Mouse (Mus musculus) urinary bladder, postnatal 4 days (tissue): ENCODE data around the gene Dars.
"Not testable (repeated sequence)": the region's sequence is repeated elsewhere in the genome, so short reads cannot be mapped to it uniquely, and the experiment has no call there.

Source experiments
- DNase-seq, 2 experiments: peaks; one replicate each; pipeline ENCODE4 v3.0.0; 2021 to 2022; ENCODE audit warnings: low spot score in 2 of 2

Dars gene

DNA sequence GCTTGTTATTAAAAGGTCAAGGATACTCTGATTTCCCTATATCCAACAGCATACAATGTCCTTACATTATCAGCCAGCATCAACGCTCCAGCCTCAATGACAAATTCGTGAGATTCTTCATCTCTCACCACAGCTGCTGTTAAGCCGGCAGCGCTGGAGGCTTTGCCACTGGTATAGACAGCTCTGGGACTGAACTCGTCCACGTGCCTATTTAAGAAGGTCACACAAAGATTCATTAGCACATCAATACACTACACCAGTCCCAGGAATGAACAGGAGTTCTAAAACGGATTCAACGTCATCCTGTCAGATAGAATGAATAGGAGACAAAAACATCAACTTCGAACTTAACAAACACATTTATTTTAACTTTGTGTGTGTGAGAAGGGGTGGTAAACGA, 72.9 kb downstream of the Dars start:
- DNase-seq = no peak

GRCm38 (mm10) chr1:128337708-128338320, 79.4 kb downstream of the Dars start:
- no peak for DNase-seq

GRCm38 (mm10) chr1:128330313-128330712, 86.9 kb downstream of the Dars start:
- no peak for DNase-seq

GRCm38 (mm10) chr1:128328218-128328617, 89.0 kb downstream of the Dars start, which contains the start of gene Lct:
Lct (minus strand) TSS chr1:128328318.
- no peak for DNase-seq

GRCm38 (mm10) chr1:128327165-128327564, 90.0 kb downstream of the Dars start:
- DNase-seq = no peak

DNA sequence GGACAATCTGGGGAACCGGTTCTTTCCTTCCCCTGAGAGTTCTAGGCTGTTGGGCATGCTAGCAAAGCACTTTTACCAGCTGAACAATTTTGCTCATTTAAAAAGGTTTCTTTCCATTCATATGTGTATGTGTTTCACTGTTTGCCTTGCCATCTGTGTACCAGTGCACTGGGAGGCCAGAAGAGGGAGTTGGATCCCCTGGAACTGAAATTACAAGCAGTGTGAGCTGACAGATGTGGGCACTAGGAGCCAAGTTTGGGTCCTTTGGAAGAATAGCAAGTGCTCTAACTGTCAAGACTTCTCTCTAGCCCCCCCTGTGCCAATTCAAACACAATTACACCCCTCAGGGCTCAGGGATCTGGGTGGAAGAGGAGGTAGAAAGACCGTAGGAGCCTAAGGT, 92.4 kb downstream of the Dars start:
- DNase-seq = no peak

DNA sequence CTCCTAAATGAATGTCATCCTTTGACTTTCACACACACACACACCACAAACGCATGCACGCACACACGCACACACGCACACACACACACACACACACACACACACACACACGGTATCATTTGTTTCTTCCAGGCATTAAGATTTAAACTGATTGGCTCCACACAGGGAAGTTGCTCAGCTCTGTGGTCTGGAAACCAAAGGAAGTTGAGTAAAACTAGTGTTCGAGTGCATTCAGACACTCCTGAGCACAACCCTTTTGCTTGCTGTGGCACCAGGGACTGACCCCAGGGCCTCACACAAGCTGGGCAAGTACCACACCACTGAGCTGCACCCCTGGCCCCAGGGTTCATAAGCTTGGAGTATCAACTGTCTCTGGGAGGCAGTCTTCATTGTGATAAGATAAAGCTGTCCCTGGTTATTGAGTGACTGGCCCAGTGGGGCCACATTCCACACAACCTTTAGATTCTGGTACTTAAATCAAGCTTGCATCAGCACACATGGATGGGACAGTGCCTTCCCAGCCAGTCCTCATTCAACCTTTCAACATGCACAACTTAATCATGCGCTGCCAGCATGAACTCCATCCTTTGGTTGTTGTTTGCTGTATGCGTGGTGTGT, 94.0 kb downstream of the Dars start:
- DNase-seq = no peak

GRCm38 (mm10) chr1:128319266-128319665, 97.9 kb downstream of the Dars start:
- DNase-seq = not testable (repeated sequence)

- DNase-seq = no peak
These were observed 102.5 kb downstream of the Dars start for GRCm38 (mm10) chr1:128314665-128315064.
